Mouse (Mus musculus) MEL-GATA-1-ER (cell line): ENCODE data around the gene Lhfpl2.

ENCODE experiments used
- DNase-seq: peaks from one replicate; pipeline ENCODE4 v3.0.0-alpha.2; 2012; ENCODE audit warnings: low read depth; ENCODE audit errors: extremely low read depth

Gene Lhfpl2

DNA sequence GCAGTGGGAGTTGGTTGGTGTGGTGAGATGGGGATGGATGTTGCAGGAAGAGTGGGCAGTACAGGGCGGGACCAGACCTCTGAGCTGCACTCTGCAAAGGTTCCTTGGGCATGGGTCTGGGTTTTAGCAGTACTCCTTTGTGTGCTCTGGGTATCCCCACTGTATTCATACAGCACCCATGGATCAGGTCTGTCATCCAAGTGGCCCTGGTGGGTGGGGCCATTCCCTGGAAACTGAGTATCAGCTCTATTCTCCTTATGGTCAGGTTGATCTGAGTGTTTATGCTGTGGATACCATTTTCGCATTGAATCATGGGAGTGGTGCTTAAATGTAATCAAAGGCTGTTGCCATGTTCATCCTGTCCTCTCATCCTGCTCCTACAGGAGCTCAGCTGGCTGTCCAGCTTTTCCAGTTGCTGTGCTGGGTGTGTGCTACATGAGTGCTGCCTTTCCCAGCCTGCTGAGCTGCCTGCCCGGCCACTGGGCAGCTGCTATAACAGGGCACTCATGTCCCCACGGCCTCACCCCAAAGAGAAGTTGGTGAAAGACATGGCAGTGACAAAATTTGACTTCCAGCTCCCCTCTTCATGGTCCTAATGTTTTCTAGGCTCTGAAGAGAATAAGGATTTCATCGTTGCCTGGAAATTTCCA lies 9.2 kb downstream of the Lhfpl2 start:
- DNase-seq: no peak

GRCm38 (mm10) chr13:94068308-94068707 lies 10.7 kb downstream of the Lhfpl2 start:
- DNase-seq: no peak

DNA sequence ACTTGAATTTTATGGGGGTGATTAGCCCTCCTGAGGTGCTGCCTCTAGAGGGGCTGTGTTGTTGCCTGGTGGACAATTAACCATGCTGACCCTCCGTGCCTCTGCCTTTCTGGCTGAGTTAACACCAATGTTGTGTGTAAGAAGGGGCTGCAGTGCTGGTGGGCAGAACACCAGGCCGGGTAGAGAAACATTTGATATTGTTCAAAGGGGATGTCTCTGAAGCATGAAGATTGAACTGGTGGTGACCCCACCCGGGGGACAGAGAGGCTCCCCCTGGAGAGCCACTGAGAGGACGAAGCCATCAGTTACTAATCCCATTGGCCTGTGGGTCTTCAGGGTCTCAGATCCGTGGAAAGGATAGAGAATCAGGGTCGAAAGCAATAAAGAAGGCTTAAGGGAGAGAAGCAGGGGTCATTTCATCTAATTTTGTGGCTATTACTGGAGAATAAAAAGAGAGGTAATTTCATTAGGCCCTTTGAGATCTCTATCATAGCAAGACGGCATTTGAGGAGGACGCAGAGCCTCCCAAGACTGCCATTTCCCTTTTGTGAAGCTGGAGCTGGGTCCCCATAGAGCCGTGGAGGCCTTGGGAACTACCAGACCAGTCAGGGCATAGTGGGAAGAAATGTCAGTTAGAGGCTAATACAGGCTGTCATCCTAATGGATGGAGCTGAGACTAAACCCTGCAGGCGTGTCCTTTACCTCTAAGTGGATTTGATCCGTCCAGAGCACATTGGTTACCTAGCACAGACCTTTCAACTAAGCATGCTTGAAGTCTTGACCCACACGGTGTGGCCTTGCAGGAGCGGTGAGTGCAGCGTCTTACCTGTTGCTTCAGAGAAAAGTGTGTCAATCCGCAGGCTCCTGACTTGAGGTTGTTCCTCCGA lies 12.1 kb downstream of the Lhfpl2 start:
- no peak for DNase-seq

DNA sequence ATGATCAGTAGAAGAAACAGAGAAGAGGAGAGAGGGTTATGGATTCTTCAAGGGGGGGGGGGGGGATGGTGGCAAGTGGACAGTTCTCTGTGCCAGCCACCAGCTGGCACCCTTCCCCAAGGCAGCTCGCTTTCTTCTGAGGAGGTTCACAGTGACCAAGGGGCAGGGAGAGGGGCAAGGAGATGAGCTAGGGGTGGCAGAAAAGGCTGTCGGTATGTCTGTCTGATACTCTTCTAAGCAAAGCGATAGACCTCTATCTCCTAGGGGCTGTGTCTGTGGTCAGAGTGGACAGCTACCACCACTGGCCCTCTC lies 12.7 kb downstream of the Lhfpl2 start:
- no peak for DNase-seq

GRCm38 (mm10) chr13:94070927-94071326 lies 13.3 kb downstream of the Lhfpl2 start:
- DNase-seq: no peak

GRCm38 (mm10) chr13:94073046-94073715 lies 15.6 kb downstream of the Lhfpl2 start:
- DNase-seq: no peak

GRCm38 (mm10) chr13:94073716-94074115 lies 16.1 kb downstream of the Lhfpl2 start:
- DNase-seq: no peak

GRCm38 (mm10) chr13:94075181-94075580 lies 17.6 kb downstream of the Lhfpl2 start:
- DNase-seq: no peak

DNA sequence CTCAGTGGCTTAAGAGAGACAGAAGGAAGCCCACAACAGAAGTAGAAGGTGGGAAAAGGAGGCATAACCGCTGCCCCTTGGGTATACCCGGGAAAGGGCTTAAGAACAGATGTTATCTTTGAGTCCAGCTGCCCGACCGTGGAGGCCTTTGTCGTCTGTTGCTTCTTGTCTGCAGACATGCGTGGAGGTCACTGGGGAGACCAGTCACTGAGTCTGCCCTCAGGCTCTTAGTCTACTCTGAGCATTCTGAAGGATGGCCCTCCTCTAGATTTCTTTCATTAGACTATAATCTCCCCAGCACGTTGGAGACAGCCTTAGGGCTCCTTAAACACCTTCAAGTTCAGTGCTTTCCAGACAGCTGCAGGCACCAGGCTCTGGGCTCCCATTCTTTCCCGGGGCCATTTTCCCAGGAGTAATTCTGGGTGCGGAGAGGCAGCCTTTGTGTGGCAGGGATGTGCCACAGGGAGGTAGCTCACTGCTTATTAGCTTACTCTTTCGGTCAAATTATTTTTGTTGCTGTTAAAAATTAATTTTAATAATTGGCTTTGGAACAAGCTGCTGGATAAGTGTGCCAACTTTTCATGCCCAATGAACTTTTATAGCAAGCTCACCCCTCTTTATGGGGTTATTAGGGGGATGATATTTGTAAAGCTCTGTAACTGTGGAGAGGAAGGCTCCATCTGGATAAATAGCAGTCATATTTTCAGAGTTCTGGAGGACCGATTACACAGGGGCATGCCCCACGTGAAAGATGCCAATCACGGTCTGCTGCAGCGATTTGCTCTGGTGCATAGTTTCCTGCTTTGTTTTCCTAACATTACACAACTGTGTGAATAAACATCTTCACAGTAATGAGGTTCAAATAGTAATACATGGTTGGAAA lies 19.8 kb downstream of the Lhfpl2 start:
- no peak for DNase-seq

DNA sequence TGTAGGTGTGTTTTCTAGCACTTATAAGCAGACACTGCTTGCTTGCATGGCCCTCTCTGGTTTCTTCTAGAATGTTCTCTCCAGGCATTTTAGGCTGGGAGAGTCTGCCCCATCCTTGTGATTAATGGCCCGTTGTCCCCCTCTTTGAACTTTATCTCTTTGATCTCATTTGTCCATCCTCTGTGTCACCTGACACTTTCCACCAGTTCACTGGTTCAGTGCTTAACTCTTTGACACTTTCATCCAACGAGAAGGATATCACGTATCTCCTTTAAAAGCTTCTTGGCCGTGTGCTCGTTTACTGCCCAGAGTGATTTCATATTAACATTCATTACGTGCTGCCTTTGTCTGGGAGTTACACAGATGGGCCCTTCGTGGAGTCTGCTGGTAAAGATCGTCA lies 25.6 kb downstream of the Lhfpl2 start:
- no peak for DNase-seq

DNA sequence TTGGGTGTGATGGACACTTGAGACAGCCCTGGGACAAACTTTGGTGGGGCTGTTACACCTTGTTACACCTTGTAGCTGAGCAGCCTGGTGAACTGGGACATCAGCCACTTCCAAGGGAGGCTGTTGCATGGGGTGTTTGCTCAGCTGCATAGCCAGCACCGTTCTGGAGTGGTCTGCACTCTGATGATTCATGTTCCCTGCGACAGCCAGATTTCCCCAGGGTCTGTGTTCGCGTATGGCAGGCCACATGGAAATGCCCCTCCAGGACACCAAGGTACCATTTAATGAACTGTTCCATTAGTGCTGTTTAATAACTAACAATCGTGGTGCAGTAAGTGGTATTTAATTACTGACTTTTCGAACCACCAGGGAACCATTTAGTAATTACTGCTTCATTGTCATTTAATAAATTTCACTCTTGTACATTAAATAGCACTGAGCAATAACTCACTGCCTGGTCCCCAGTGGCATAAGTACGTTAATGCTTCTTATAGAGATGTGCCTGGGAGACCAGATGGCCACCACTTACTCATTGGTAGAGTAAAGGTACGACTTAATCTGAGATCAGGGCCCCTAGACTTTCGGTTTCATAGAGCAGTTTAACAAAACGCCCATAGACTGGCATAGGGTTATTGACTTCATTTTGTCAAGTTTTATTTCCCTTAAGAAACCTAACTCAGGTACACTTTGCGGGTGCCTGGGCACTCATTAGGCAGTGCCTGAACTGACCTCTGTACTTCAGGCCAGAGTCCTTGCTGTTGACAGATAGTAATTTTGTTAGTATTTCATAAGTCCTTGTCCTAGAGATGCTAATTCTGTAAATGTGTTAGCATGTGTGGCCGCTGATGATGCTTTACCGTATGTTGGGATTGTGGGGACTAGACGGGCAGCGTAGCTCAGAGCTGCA lies 26.9 kb downstream of the Lhfpl2 start:
- DNase-seq: no peak

- DNase-seq: peak; percentile 92
Measured at GRCm38 (mm10) chr13:94086090-94086808, 28.7 kb downstream of the Lhfpl2 start.

GRCm38 (mm10) chr13:94087061-94087460 lies 29.5 kb downstream of the Lhfpl2 start:
- DNase-seq: no peak

DNA sequence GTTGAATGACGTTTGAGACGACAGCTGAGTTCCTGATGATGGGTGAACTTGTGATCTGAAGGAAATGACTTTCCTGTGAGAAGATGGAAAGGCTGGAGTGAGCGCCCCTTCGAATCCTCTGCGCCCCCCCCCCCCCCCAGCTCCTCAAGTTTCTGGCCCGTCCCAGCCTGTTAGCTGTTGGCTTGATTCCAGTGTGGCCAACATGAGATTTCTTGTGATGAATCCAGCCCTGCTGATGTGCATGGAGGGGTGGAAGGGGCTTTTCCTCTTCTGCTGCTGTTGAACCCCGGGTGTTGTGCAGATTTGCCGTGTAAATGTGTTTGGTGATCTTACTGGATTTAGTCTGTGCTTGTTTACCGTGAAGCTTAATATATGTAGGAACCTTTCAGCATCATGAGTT lies 31.2 kb downstream of the Lhfpl2 start:
- no peak for DNase-seq

DNA sequence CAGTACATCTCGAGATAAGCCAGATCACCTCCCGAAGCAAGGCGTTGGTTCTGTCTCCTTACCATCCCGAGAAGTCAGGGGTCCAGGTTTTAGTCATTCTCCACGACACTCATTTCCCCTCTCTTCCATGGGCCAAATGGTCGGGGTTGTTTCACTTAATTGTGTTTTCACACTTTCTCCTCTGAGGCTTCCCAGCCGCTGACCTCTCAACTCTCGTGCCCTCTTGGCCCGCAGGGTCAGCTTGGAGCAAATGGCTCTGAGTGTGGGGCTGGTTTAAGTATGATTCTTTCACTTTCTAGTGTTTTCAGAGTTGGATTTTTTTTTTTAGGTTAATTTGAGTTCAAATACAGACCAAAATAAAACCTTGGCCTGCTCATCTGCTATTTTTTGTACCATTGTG lies 31.7 kb downstream of the Lhfpl2 start:
- DNase-seq: no peak

- no peak for DNase-seq
Measured at GRCm38 (mm10) chr13:94091366-94091765, 33.8 kb downstream of the Lhfpl2 start.

- no peak for DNase-seq
Measured at GRCm38 (mm10) chr13:94094176-94094575, 36.6 kb downstream of the Lhfpl2 start.

DNA sequence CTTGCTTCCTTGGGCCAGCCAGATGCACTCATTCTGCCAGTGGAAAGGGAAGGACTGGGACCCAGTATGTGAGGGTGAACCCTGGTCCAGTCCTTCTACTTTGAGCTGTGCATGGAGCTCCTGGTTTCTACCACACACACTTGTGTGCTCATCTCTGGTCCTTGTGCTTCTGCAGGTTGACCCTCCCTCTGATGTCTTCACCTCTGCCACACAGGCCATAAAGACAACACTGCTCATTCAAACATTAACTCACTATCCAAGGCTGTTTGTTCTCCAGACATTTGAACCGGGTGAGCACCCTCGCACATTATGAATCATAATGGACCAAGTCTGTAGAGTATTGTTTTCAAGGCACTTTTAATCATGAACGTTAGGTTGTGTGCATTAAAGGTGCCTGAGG lies 37.0 kb downstream of the Lhfpl2 start:
- DNase-seq: no peak

GRCm38 (mm10) chr13:94095202-94095601 lies 37.6 kb downstream of the Lhfpl2 start:
- no peak for DNase-seq

GRCm38 (mm10) chr13:94097667-94098066 lies 40.1 kb downstream of the Lhfpl2 start:
- no peak for DNase-seq
